Mouse (Mus musculus) neural tube, embryonic 13.5 days (tissue): ENCODE data around the gene Rgl1. TPM values are rescaled to one million over a fixed set of nuclear protein-coding genes. Genes with fewer than 3 reads are reported as not detected.
"Not testable (repeated sequence)": the region's sequence is repeated elsewhere in the genome, so short reads cannot be mapped to it uniquely, and the experiment has no call there.

Experiments used
- ATAC-seq: fragments of 200-750 bp; cut with Nextera tagmentation; 2 replicates; pipeline ENCODE4 v1.8.0; 2017; ENCODE audit warnings: low read depth, mild to moderate bottlenecking, moderate TSS enrichment, moderate library complexity
- H3K27ac ChIP-seq: fragments of 300-500 bp; sonication (generic); replicated peaks from 2 replicates; pipeline ENCODE4 v1.5.1; 2015; ENCODE audit warnings: moderate library complexity, mild to moderate bottlenecking, inconsistent platforms
- H3K27me3 ChIP-seq: fragments of 300-500 bp; sonication (generic); 2 replicates; pipeline ENCODE4 v1.6.1; 2015; ENCODE audit warnings: mild to moderate bottlenecking, inconsistent platforms
- H3K36me3 ChIP-seq: fragments of 300-500 bp; sonication (generic); 2 replicates; pipeline ENCODE4 v1.6.1; 2015; ENCODE audit warnings: mild to moderate bottlenecking, inconsistent platforms
- H3K4me1 ChIP-seq: fragments of 300-500 bp; sonication (generic); replicated peaks from 2 replicates; pipeline ENCODE4 v1.6.1; 2015; ENCODE audit warnings: inconsistent platforms
- H3K4me2 ChIP-seq: fragments of 300-500 bp; sonication (generic); 2 replicates; pipeline ENCODE4 v1.6.1; 2015; ENCODE audit warnings: inconsistent platforms, mild to moderate bottlenecking, moderate library complexity
- H3K4me3 ChIP-seq: fragments of 300-500 bp; sonication (generic); 2 replicates; pipeline ENCODE4 v1.5.1; 2015; ENCODE audit warnings: mild to moderate bottlenecking, inconsistent platforms
- H3K9ac ChIP-seq: fragments of 300-500 bp; sonication (generic); 2 replicates; pipeline ENCODE4 v1.6.1; 2015; ENCODE audit warnings: moderate library complexity, mild to moderate bottlenecking, inconsistent platforms
- H3K9me3 ChIP-seq: fragments of 300-500 bp; sonication (generic); 2 replicates; pipeline ENCODE4 v1.6.1; 2016; ENCODE audit warnings: inconsistent platforms
- WGBS: fragments of 180-500 bp; shearing (Covaris S2); methylation state at CpG from one replicate; pipeline ENCODE4 v1.1.7; 2015; 5-methylcytosine and 5-hydroxymethylcytosine counted together
- polyA plus RNA-seq: library from polyadenylated mRNA; unstranded; fragments of >200 nt; fragmentation: Nextera tagmentation; extraction: Ambion mirVana; gene quantifications from 2 replicates; pipeline ENCODE4 v1.2.1, GENCODE M21; 2015

Rgl1 gene
- polyA plus RNA-seq, 1 experiment from 2014 or later: 25.4 TPM

GRCm38 (mm10) chr1:152779071-152779737, 13.1 kb upstream of the Rgl1 start:
- H3K27ac ChIP-seq: no peak overlapping the region
- WGBS: 39% methylated on average over 10 of the region's 10 CpGs
- peak; percentile 71 for ATAC-seq
- H3K9ac ChIP-seq: no peak overlapping the region
- H3K4me3 ChIP-seq: no peak overlapping the region
- H3K27me3 ChIP-seq: no peaks in the 10 kb centered on the region
- no peaks in the 10 kb centered on the region for H3K4me1 ChIP-seq
- H3K9me3 ChIP-seq: no peaks in the 10 kb centered on the region
- peaks cover 26% of the 10 kb centered on the region for H3K36me3 ChIP-seq
- H3K4me2 ChIP-seq: no peak overlapping the region

- H3K9me3 ChIP-seq, ATAC-seq: not testable (repeated sequence)
These were observed 8.4 kb upstream of the Rgl1 start for GRCm38 (mm10) chr1:152774601-152775000.

GRCm38 (mm10) chr1:152771016-152771415, 4.9 kb upstream of the Rgl1 start:
- Histone ChIP-seq H3K4me3 (no peak overlapping the region), H3K4me2 (no peak overlapping the region), H3K27ac (no peak overlapping the region), H3K27me3 (no peaks in the 10 kb centered on the region), H3K9ac (no peak overlapping the region), H3K36me3 (peaks cover 61% of the 10 kb centered on the region), H3K4me1 (peaks cover 16% of the 10 kb centered on the region), H3K9me3 (no peaks in the 10 kb centered on the region)
- ATAC-seq: no peak
- 91% methylated on average over 9 of the region's 9 CpGs for WGBS

More at GRCm38 (mm10) chr1:152774601-152775000, 8.4 kb upstream of the Rgl1 start:
- H3K4me3 ChIP-seq, H3K4me2 ChIP-seq, H3K27ac ChIP-seq, H3K27me3 ChIP-seq, H3K4me1 ChIP-seq, H3K9ac ChIP-seq: not testable (repeated sequence)
- H3K36me3 ChIP-seq: peaks cover 65% of the 10 kb centered on the region
- 93% methylated on average over 3 of the region's 3 CpGs for WGBS

DNA sequence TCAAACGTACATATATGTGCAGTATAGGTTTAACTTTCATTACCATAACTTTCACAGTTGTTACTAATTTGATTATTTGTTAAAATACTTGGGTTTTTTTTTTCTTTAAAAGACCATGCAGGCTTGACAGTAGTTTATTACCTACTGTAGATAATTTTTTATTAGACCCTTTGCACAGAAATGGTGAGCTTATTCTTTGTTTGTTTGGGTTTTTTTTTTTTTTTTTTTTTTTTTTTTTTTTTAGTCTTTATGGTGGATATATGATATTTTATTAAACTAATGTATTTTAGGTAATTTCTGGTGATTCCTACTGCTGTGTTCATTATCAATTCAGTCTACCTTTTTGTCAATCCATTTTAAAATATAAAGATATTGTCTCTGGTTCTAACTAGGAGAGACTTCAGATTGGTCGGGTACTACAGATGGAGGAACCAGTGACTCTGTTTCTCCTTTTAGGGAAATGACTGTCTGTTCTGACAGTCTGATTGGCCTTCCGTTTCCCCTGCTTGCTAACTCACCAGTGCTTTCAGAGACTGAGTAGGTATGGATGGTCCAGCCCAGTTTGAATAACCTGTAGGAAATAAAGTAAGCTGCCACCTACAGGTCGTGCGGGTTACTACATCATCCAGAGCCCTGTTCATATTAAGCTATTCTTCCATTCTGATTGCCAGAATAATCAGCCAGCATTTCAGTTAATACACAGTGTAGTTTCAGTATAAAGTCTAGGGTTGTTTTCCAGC, 1.8 kb upstream of the Rgl1 start:
- Histone ChIP-seq H3K9me3 (no peaks in the 10 kb centered on the region), H3K4me3 (peak overlapping the region; percentile 98), H3K4me1 (peaks cover 25% of the 10 kb centered on the region), H3K9ac (peak overlapping the region; percentile 98), H3K36me3 (peaks cover 31% of the 10 kb centered on the region), H3K27me3 (peaks cover 3% of the 10 kb centered on the region; the same call in 1 of the 2 replicates), H3K4me2 (peak overlapping the region; percentile 65), H3K27ac (0 out of 2 replicates have a peak overlapping the region, but pooled peaks have one; percentile 42)
- no peak for ATAC-seq
- WGBS: 5% methylated on average over 5 of the region's 5 CpGs

DNA sequence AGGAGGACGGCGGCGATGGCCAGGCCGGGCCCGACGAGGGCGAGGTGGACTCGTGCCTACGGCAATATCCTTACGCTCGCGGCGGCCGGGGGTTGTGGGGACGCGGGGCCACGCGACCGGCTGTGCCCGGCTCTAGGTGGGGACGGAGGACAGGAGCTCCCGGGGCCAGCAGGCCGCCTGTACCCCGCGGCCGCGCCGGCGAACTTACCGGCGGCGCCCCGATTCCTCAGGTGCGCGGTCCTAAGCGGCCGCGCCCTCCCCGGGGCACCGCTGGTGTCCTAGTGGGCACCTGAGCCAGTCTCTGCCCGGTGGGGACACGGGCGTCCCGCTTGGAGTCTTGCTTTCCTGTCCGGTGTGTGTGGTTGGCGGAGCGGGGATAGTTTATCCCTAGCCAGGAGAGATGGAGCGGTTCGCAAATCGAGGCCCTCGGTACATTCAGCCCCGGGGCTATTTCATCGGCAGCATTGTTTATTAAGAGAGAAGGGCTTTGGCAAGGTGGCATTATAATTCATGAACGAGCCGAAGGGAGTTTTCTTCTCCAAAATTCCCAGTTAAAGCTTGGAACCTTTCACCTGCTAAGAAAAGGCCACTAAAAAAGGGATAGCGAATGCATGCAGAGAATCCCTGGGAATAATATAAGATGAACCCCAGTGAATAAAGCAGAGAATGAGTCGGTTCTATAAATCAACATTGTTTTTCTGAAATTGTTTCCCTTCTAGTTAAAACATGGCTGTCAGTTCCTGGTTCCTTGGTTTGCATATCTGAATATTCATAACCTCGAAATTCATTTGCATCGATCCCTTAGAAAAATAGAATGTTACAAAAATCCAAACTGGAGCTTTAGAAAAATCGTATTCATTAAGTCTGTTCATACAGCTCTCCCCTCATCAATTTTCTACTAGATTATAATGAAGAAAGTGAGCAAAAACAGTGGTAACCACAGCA, 925 bp upstream of the Rgl1 start:
- Histone ChIP-seq H3K9ac (peak overlapping the region; percentile 98), H3K9me3 (no peaks in the 10 kb centered on the region), H3K4me3 (peak overlapping the region; percentile 98), H3K27me3 (peaks cover 3% of the 10 kb centered on the region; the same call in 1 of the 2 replicates), H3K36me3 (peaks cover 23% of the 10 kb centered on the region), H3K4me1 (peaks cover 25% of the 10 kb centered on the region), H3K27ac (peak overlapping the region; percentile 92), H3K4me2 (peak overlapping the region; percentile 65)
- 1% methylated on average over 60 of the region's 60 CpGs for WGBS
- peak; percentile 63 for ATAC-seq

DNA sequence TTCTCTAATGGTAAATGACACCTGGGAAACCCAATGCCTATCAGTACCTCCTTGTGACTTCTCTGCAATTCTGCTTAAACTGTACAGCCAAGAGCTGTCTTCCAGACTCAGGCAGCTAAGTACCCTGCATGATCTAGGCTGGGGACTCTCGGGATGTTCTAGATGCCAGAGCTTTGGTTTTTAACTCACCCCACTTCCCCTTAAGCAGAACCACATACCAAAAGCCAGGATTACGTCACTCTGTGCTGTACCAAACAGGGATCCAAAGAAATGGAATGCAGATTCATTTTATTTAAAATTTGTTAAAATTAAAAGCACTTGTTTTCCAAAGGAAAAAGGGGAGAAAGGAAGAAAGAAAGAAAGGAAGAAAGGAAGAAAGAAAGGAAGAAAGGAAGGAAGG, 4.4 kb downstream of the Rgl1 start:
- no peak overlapping the region for H3K4me3 ChIP-seq
- H3K9me3 ChIP-seq: no peaks in the 10 kb centered on the region
- no peak for ATAC-seq
- 88% methylated on average over 2 of the region's 2 CpGs for WGBS
- H3K36me3 ChIP-seq: no peaks in the 10 kb centered on the region
- no peak overlapping the region for H3K4me2 ChIP-seq
- no peak overlapping the region for H3K27ac ChIP-seq
- H3K27me3 ChIP-seq: peaks cover 3% of the 10 kb centered on the region; the same call in 1 of the 2 replicates
- peaks cover 9% of the 10 kb centered on the region for H3K4me1 ChIP-seq
- H3K9ac ChIP-seq: no peak overlapping the region

DNA sequence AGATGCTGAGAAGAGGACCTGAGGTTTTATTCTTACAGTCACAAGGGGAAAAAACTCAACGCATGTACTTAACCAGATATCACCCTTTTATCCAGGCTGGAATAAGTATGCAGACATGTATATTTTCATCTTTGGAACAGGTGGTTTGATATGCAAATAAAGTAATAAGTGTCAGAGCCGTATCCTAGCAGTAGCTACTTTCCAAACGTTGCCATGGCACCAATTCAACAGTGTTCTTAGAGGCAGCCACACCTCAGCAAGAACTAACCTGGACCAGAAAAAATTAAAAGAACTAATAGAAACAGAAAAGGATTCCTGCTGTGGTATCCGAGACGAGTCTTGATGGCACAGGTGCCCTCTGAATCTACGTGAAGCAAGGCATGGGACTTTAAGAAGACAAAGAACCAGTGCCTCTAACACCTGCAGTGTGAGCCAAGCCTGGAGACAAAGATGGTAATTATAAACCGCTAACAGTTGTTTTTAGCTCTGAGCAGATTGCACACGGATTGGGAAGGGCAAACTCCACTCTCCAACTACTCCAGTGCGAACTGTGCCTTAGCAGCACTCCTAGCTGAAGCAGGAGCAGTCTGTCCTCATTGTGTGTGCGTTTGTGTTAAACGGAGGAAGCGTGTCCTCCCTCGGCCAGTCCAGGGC, 15.7 kb downstream of the Rgl1 start, which contains the start of gene Apobec4:
TSS of gene Apobec4 (plus strand) at position 240 of the 654 bp plus-strand sequence.
- Histone ChIP-seq H3K9me3 (no peaks in the 10 kb centered on the region), H3K9ac (no peak within 1 kb of the TSS), H3K4me3 (no peak within 1 kb of the TSS), H3K27ac (no peak within 1 kb of the TSS), H3K27me3 (no peaks in the 10 kb centered on the region), H3K4me2 (no peak within 1 kb of the TSS), H3K36me3 (no peaks in the 10 kb centered on the region), H3K4me1 (peaks cover 14% of the 10 kb centered on the region; the same call in 1 of the 2 replicates)
- ATAC-seq: no peak
- WGBS: 61% methylated on average over 13 of the region's 13 CpGs

DNA sequence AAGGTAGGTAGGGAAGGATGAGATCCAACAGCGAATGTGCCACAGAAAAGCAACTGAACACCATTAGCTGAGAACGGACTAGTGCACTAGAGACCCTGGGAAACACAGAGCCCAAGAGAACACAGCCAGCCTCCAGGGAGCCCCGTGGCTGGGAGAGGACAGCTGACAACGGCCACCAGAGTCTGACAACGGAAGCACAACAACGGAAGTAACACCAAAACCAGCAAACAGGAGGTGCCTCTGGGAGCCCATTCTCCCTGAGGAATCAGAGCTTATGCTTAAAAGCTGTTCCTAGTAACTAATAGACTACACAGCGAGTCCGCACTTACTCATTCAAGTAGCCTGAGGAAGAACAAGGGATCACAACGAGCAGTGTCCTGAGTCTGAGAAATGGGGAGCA, 16.9 kb downstream of the Rgl1 start:
- WGBS: 67% methylated on average over 9 of the region's 9 CpGs
- Histone ChIP-seq H3K4me2 (no peak overlapping the region), H3K27ac (no peak overlapping the region), H3K36me3 (no peaks in the 10 kb centered on the region), H3K27me3 (no peaks in the 10 kb centered on the region), H3K9me3 (no peaks in the 10 kb centered on the region), H3K4me3 (no peak overlapping the region), H3K4me1 (peaks cover 14% of the 10 kb centered on the region; the same call in 1 of the 2 replicates), H3K9ac (no peak overlapping the region)
- ATAC-seq: no peak

- H3K9me3 ChIP-seq: no peaks in the 10 kb centered on the region
- 7% methylated on average over 5 of the region's 5 CpGs for WGBS
These were observed 19.7 kb downstream of the Rgl1 start for GRCm38 (mm10) chr1:152746426-152746825.

GRCm38 (mm10) chr1:152743095-152743826, 22.9 kb downstream of the Rgl1 start:
- Histone ChIP-seq H3K4me3 (no peak overlapping the region), H3K9ac (no peak overlapping the region), H3K27me3 (no peaks in the 10 kb centered on the region), H3K9me3 (no peaks in the 10 kb centered on the region), H3K4me1 (no peaks in the 10 kb centered on the region), H3K4me2 (no peak overlapping the region), H3K27ac (no peak overlapping the region), H3K36me3 (no peaks in the 10 kb centered on the region)
- WGBS: 59% methylated on average over 15 of the region's 15 CpGs
- no peak for ATAC-seq

More at GRCm38 (mm10) chr1:152746426-152746825, 19.7 kb downstream of the Rgl1 start:
- Histone ChIP-seq H3K4me2 (no peak overlapping the region), H3K9ac (no peak overlapping the region), H3K4me3 (no peak overlapping the region), H3K27ac (no peak overlapping the region), H3K27me3 (no peaks in the 10 kb centered on the region), H3K4me1 (peaks cover 10% of the 10 kb centered on the region; the same call in 1 of the 2 replicates), H3K36me3 (no peaks in the 10 kb centered on the region)
- ATAC-seq: peak; percentile 67

- Histone ChIP-seq H3K36me3 (no peaks in the 10 kb centered on the region), H3K4me1 (no peaks in the 10 kb centered on the region), H3K27ac (no peak overlapping the region), H3K4me3 (no peak overlapping the region), H3K27me3 (no peaks in the 10 kb centered on the region), H3K9ac (no peak overlapping the region), H3K4me2 (no peak overlapping the region), H3K9me3 (no peaks in the 10 kb centered on the region)
- 77% methylated on average over 11 of the region's 11 CpGs for WGBS
- ATAC-seq: no peak
These were observed 26.8 kb downstream of the Rgl1 start for GRCm38 (mm10) chr1:152739374-152739773.
